ENCODE assay signal across 18 mouse cellular contexts in genomic region chr4:77664761-77665160, GRCm38 (mm10).
"Had no signal": no experiment of that assay in that cellular context is flagged by ENCODE, and none has a peak within 500 bp of the region (broad histone marks: within the 10 kb centered on the region; RNA-seq: fewer than 3 reads in every experiment).

No protein-coding gene starts in this region.

- H3K9ac ChIP-seq: lung, embryonic 14.5 days; midbrain, embryonic 12.5 days; neural tube, embryonic 13.5 days; neural tube, embryonic 15.5 days had no signal

- H3K4me3 ChIP-seq: midbrain, embryonic 10.5 days; midbrain, embryonic 12.5 days; myocyte; neural tube, embryonic 13.5 days; neural tube, embryonic 15.5 days had no signal

- DNase-seq: lung, embryonic 14.5 days; lung, postnatal 10 days; lung, postnatal 4 days; midbrain, embryonic 14.5 days; retina, postnatal 1 day; right cerebral cortex, adult 18-20 months; right cerebral cortex, postnatal 25 days; right cerebral cortex, postnatal 4 days; spleen, adult 18-20 months; thymus, adult 18-20 months; thymus, postnatal 14 days; thymus, postnatal 36 days had no signal

- H3K4me2 ChIP-seq: lung, embryonic 14.5 days; midbrain, embryonic 12.5 days; neural tube, embryonic 13.5 days; neural tube, embryonic 15.5 days had no signal

- H3K36me3 ChIP-seq: midbrain, embryonic 10.5 days; midbrain, embryonic 12.5 days; neural tube, embryonic 13.5 days; neural tube, embryonic 15.5 days had no signal

- ATAC-seq: midbrain, embryonic 16.5 days had no signal

- H3K27me3 ChIP-seq: midbrain, embryonic 12.5 days; neural tube, embryonic 13.5 days; neural tube, embryonic 15.5 days had no signal

- H3K27ac ChIP-seq: midbrain, embryonic 10.5 days; midbrain, embryonic 12.5 days; neural tube, embryonic 13.5 days; neural tube, embryonic 15.5 days had no signal

- H3K4me1 ChIP-seq: midbrain, embryonic 10.5 days; midbrain, embryonic 12.5 days; neural tube, embryonic 13.5 days; neural tube, embryonic 15.5 days had no signal

- H3K9me3 ChIP-seq: midbrain, embryonic 10.5 days; midbrain, embryonic 12.5 days; neural tube, embryonic 13.5 days; neural tube, embryonic 15.5 days had no signal
